Mouse (Mus musculus) stomach, postnatal 0 days (tissue): Measurements from ENCODE around the gene Gfra1. TPM values are rescaled to one million over a fixed set of nuclear protein-coding genes. Genes with fewer than 3 reads are reported as not detected.

Experiments
- ATAC-seq: fragments of 200-750 bp; cut with Nextera tagmentation; 2 replicates; pipeline ENCODE4 v1.8.0; 2017; ENCODE audit not compliant: low FRiP score, low TSS enrichment
- DNase-seq: peaks from one replicate; pipeline ENCODE4 v3.0.0-alpha.2; 2016; ENCODE audit warnings: low spot score
- H3K27ac ChIP-seq: fragments of 300-500 bp; sonication (generic); replicated peaks from 2 replicates; pipeline ENCODE4 v1.5.1; 2014; ENCODE audit warnings: mild to moderate bottlenecking, control low read depth
- H3K27me3 ChIP-seq: fragments of 300-500 bp; sonication (generic); 2 replicates; pipeline ENCODE4 v1.6.1; 2014; ENCODE audit warnings: low read length; ENCODE audit not compliant: control insufficient read depth, insufficient read depth
- H3K36me3 ChIP-seq: fragments of 300-500 bp; sonication (generic); 2 replicates; pipeline ENCODE4 v1.6.1; 2014; ENCODE audit warnings: low read length, mixed read lengths; ENCODE audit not compliant: control insufficient read depth, insufficient read depth
- H3K4me1 ChIP-seq: fragments of 300-500 bp; sonication (generic); replicated peaks from 2 replicates; pipeline ENCODE4 v1.6.1; 2014; ENCODE audit warnings: antibody characterized with exemption; ENCODE audit not compliant: control insufficient read depth, insufficient read depth
- H3K4me2 ChIP-seq: fragments of 300-500 bp; sonication (generic); replicated peaks from 2 replicates; pipeline ENCODE4 v1.6.1; 2014; ENCODE audit warnings: low read depth, mild to moderate bottlenecking, control low read depth, moderate library complexity
- H3K4me3 ChIP-seq: fragments of 300-500 bp; sonication (generic); 2 replicates; pipeline ENCODE4 v1.5.1; 2014; ENCODE audit warnings: low read depth, low read length, control low read depth
- H3K9ac ChIP-seq: fragments of 300-500 bp; sonication (generic); 2 replicates; pipeline ENCODE4 v1.6.1; 2014; ENCODE audit warnings: mild to moderate bottlenecking, low read length, control low read depth, mixed read lengths
- H3K9me3 ChIP-seq: fragments of 300-500 bp; sonication (generic); 2 replicates; pipeline ENCODE4 v1.6.1; 2016; ENCODE audit warnings: low read length; ENCODE audit not compliant: control insufficient read depth
- CTCF ChIP-seq: IDR thresholded peaks from 2 replicates; pipeline ENCODE4 v1.5.1; 2016; ENCODE audit warnings: antibody characterized with exemption, low read depth, mild to moderate bottlenecking, moderate library complexity
- EP300 ChIP-seq: optimal IDR thresholded peaks from 2 replicates; pipeline ENCODE3; 2016; ENCODE audit warnings: antibody characterized with exemption
- WGBS: fragments of 180-500 bp; shearing (Covaris S2); extraction: QIAGEN DNeasy Blood & Tissue Kit; methylation state at CpG from one replicate; pipeline ENCODE4 v1.1.7; 2014; 5-methylcytosine and 5-hydroxymethylcytosine counted together
- polyA plus RNA-seq: library from polyadenylated mRNA; unstranded; fragments of >200 nt; fragmentation: Nextera tagmentation; extraction: Ambion mirVana; gene quantifications from 2 replicates; pipeline ENCODE4 v1.2.1, GENCODE M21; 2015

The Gfra1 gene
- polyA plus RNA-seq, 1 experiment from 2014 or later: 9.1 TPM

- Histone ChIP-seq H3K27me3 (no peaks in the 10 kb centered on the region), H3K4me1 (peaks cover 4% of the 10 kb centered on the region), H3K36me3 (no peaks in the 10 kb centered on the region), H3K4me2 (no peak overlapping the region), H3K4me3 (no peak overlapping the region), H3K9me3 (no peaks in the 10 kb centered on the region), H3K27ac (no peak overlapping the region), H3K9ac (no peak overlapping the region)
- TF ChIP-seq EP300 (no peak), CTCF (no peak)
- no peak for DNase-seq
- no peak for ATAC-seq
- 51% methylated on average over 6 of the region's 6 CpGs for WGBS
These were observed 4.4 kb downstream of the Gfra1 start for GRCm38 (mm10) chr19:58451323-58451722.

DNA sequence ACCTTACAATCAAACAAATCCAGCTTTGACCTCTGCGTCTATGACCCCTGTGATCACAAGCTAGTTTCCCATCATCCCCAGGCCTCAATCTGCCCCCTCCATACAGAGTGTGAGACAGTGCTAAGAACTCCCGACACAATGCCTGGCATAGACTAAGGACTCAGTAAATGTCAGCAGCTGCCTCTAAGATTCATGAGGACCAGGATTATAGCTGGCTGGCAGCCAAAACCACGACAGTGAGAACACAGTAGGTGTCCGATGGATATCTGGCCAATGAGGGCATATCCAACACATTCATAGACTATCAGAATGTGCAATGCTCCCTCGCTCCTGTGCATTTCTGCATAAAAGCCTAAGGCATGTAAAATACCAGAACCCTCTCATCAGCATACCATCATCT, 5.0 kb downstream of the Gfra1 start:
- no peak overlapping the region for H3K9ac ChIP-seq
- no peaks in the 10 kb centered on the region for H3K27me3 ChIP-seq
- no peaks in the 10 kb centered on the region for H3K9me3 ChIP-seq
- ATAC-seq (no peak), DNase-seq (no peak)
- TF ChIP-seq EP300 (no peak), CTCF (no peak)
- 50% methylated on average over 5 of the region's 5 CpGs for WGBS
- peaks cover 4% of the 10 kb centered on the region for H3K4me1 ChIP-seq
- no peak overlapping the region for H3K27ac ChIP-seq
- no peak overlapping the region for H3K4me3 ChIP-seq
- H3K4me2 ChIP-seq: no peak overlapping the region
- H3K36me3 ChIP-seq: no peaks in the 10 kb centered on the region

DNA sequence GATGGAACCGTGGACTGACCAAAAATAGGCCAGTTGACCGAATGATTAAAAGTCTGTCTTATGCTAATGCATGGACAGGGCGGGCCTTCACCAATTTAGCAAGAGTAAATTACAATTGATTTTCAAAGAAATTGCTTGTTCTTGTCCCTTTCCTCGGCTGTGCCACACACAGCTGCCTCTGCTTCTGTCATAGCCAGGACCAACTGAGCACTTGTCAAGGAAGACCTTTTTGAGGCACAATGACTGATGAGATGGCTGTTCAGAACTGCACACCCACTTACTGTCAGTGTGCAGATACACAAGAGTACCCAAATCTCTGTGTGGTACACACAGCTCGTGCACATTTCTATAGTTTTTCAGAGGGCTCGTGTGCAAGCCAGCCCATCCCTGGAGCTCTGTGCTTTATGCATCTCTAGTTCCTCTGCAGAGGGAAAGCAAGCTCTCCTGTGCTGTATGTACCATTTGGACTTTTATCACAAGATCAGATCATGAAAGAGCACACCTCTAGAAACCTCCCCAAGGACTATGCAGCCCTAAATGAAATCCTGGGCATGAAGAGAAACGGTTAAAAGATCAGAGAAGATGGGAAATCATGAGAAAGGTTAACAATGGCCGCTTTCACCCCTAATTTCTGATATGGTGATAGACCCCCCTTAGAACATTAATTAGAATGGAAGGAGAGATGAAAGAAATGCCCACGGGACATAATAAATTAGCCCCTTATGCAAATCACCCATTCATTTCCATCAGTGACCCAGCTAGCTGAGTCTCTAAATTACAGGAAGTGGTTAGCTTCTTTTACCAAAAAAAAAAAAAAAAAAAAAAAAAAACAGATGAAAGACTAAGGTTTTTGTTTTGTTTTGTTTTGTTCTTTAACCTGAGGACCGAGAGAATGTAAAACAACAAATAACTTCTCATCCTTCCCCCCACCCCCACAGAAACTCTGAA, 12.7 kb downstream of the Gfra1 start:
- H3K9me3 ChIP-seq: no peaks in the 10 kb centered on the region
- H3K4me2 ChIP-seq: no peak overlapping the region
- TF ChIP-seq EP300 (no peak), CTCF (no peak)
- H3K27me3 ChIP-seq: no peaks in the 10 kb centered on the region
- H3K4me3 ChIP-seq: no peak overlapping the region
- WGBS: 79% methylated on average over 10 of the region's 10 CpGs
- no peaks in the 10 kb centered on the region for H3K36me3 ChIP-seq
- no peak overlapping the region for H3K27ac ChIP-seq
- DNase-seq (no peak), ATAC-seq (no peak)
- H3K4me1 ChIP-seq: no peaks in the 10 kb centered on the region
- no peak overlapping the region for H3K9ac ChIP-seq

GRCm38 (mm10) chr19:58441785-58442184, 13.9 kb downstream of the Gfra1 start:
- Histone ChIP-seq H3K9me3 (no peaks in the 10 kb centered on the region), H3K4me1 (no peaks in the 10 kb centered on the region), H3K27me3 (no peaks in the 10 kb centered on the region), H3K4me3 (no peak overlapping the region), H3K4me2 (no peak overlapping the region), H3K9ac (no peak overlapping the region), H3K36me3 (no peaks in the 10 kb centered on the region), H3K27ac (no peak overlapping the region)
- TF ChIP-seq CTCF (no peak), EP300 (no peak)
- DNase-seq: no peak
- ATAC-seq: no peak
- WGBS: 63% methylated on average over 7 of the region's 7 CpGs

- 75% methylated on average over 7 of the region's 7 CpGs for WGBS
- no peak for DNase-seq
These were observed 14.5 kb downstream of the Gfra1 start for GRCm38 (mm10) chr19:58441246-58441645.

DNA sequence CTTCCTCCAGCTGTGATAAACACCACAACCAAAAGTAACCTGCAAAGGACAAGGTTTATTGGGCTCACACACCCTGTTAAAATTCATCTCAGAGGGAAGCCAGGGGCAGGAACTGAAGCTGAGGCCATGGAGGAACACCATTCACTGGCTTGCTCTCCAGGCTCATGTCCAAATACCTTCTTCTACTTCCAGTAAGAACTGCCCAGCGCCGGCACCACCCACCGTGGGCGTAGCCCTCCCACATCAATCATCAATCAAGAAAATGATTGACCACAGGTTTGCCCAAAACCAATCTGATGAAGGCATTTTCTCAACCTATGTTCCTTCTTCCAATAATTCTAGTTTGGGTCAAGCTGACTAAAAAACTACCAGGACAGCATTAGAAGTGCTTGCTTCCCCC, 16.9 kb downstream of the Gfra1 start:
- no peak overlapping the region for H3K4me2 ChIP-seq
- no peaks in the 10 kb centered on the region for H3K9me3 ChIP-seq
- no peaks in the 10 kb centered on the region for H3K27me3 ChIP-seq
- H3K4me3 ChIP-seq: no peak overlapping the region
- no peak overlapping the region for H3K9ac ChIP-seq
- no peaks in the 10 kb centered on the region for H3K36me3 ChIP-seq
- no peak for TF ChIP-seq CTCF
- TF ChIP-seq EP300: no peak
- DNase-seq (peak; percentile 19), ATAC-seq (no peak)
- peaks cover 2% of the 10 kb centered on the region; the same call in 1 of the 2 replicates for H3K4me1 ChIP-seq
- 69% methylated on average over 4 of the region's 4 CpGs for WGBS
- no peak overlapping the region for H3K27ac ChIP-seq

More at GRCm38 (mm10) chr19:58441246-58441645, 14.5 kb downstream of the Gfra1 start:
- no peak for ATAC-seq
- H3K4me2 ChIP-seq: no peak overlapping the region
- no peaks in the 10 kb centered on the region for H3K36me3 ChIP-seq
- no peak overlapping the region for H3K9ac ChIP-seq
- TF ChIP-seq EP300 (no peak), CTCF (no peak)
- no peak overlapping the region for H3K27ac ChIP-seq
- H3K4me3 ChIP-seq: no peak overlapping the region
- peaks cover 2% of the 10 kb centered on the region; the same call in 1 of the 2 replicates for H3K4me1 ChIP-seq
- no peaks in the 10 kb centered on the region for H3K9me3 ChIP-seq
- H3K27me3 ChIP-seq: no peaks in the 10 kb centered on the region
